Mouse (Mus musculus) thymus, adult 2 months (tissue): ENCODE data around the gene Zkscan17.

Experiments used
- CTCF ChIP-seq: fragments of 200-500 bp; IDR thresholded peaks from 2 replicates; pipeline ENCODE4 v1.5.1; 2012; ENCODE audit warnings: mild to moderate bottlenecking, control low read depth, low read length, moderate library complexity, borderline replicate concordance; ENCODE audit not compliant: control insufficient read depth, poor library complexity, insufficient read depth; ENCODE audit errors: extremely low read depth
- POLR2A ChIP-seq: fragments of 200-500 bp; IDR thresholded peaks from 2 replicates; pipeline ENCODE4 v1.6.1; 2012; ENCODE audit warnings: mild to moderate bottlenecking, low read length, control low read depth, moderate library complexity; ENCODE audit not compliant: control insufficient read depth, poor library complexity, insufficient read depth; ENCODE audit errors: extremely low read depth

DNA sequence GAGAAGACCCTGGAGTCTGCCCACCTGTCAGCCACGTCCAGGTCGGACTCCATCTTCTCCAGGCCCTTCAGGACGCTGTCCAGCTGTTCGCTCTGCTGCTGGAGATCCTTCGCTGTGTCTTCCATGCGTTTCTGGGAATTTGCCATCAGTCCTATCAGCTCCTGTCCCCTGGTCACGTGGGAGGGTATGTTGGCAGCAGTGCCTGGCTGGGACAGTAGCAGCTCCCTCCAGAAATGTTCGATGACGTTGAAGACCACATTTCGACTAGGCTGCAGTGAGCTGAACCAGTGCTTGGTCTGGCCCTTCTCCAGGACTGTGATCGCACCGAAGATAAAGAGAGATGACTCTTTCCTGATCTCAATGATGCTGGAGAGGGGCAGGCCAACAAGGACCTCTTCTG is 88.6 kb downstream of the Zkscan17 start:
- TF ChIP-seq CTCF (no peak), POLR2A (no peak)
